17 mouse cellular contexts compared by ENCODE assay signal in genomic region chr9:13932001-13932508, GRCm38 (mm10).
A peak's percentile ranks its signal among the peaks of the same experiment; 100 is the strongest.
DNase-seq lines count a peak whose midpoint lies in the region; ATAC-seq and TF ChIP-seq lines count a peak whose summit lies in the region.
"Had no signal": no experiment of that assay in that cellular context is flagged by ENCODE, and none has a peak within 500 bp of the region (broad histone marks: within the 10 kb centered on the region; RNA-seq: fewer than 3 reads in every experiment).

No protein-coding gene starts in this region.

- no peaks in the 10 kb centered on the region for H3K79me2 ChIP-seq in heart, adult 2 months (replicated peaks; ENCODE audit: control insufficient read depth, insufficient read depth, low read length)

- no peaks in the 10 kb centered on the region for H3K4me1 ChIP-seq in heart, adult 2 months (ENCODE audit: control insufficient read depth, insufficient read depth, low read length)
- peaks cover 4% of the 10 kb centered on the region; the same call in 1 of the 2 replicates for H3K4me1 ChIP-seq in lung, embryonic 16.5 days (replicated peaks; ENCODE audit: control insufficient read depth, insufficient read depth, low read length)
- H3K4me1 ChIP-seq in limb, embryonic 14.5 days (ENCODE audit: control insufficient read depth, insufficient read depth, low read length) = peaks cover 4% of the 10 kb centered on the region; the same call in 1 of the 2 replicates
- H3K4me1 ChIP-seq: heart, embryonic 12.5 days; hindbrain, embryonic 15.5 days; kidney, embryonic 15.5 days had no signal

- WGBS in heart, adult 2 months = 23% methylated on average over 6 of the region's 6 CpGs
- WGBS in lung, embryonic 16.5 days = 4% methylated on average over 6 of the region's 6 CpGs
- WGBS in limb, embryonic 14.5 days = 17% methylated on average over 6 of the region's 6 CpGs

- peak; percentile 65 for ATAC-seq in lung, embryonic 16.5 days (ENCODE audit: low read depth)
- peak; percentile 57 for ATAC-seq in limb, embryonic 14.5 days (ENCODE audit: low FRiP score, low read depth)
- ATAC-seq: Patski had no signal

- H3K4me2 ChIP-seq in lung, embryonic 16.5 days (ENCODE audit: low read depth, low read length) = no peak overlapping the region
- no peak overlapping the region for H3K4me2 ChIP-seq in limb, embryonic 14.5 days (replicated peaks; ENCODE audit: low read depth, low read length, severe bottlenecking)
- H3K4me2 ChIP-seq: heart, embryonic 12.5 days; hindbrain, embryonic 15.5 days; kidney, embryonic 15.5 days; liver, embryonic 13.5 days had no signal

- H3K27ac ChIP-seq in heart, adult 2 months = no peak overlapping the region
- no peak overlapping the region for H3K27ac ChIP-seq in lung, embryonic 16.5 days (ENCODE audit: low read length)
- H3K27ac ChIP-seq in limb, embryonic 14.5 days (replicated peaks; ENCODE audit: low read depth, low read length) = no peak overlapping the region
- H3K27ac ChIP-seq: hindbrain, embryonic 15.5 days; kidney, embryonic 15.5 days; left cerebral cortex, adult 2 months; liver, embryonic 13.5 days had no signal

- intact Hi-C loops in heart, adult 2 months (cut with DNase I) = no loop called here

- no peaks in the 10 kb centered on the region for H3K36me3 ChIP-seq in heart, adult 2 months (ENCODE audit: control insufficient read depth, insufficient read depth, low read length)
- no peaks in the 10 kb centered on the region for H3K36me3 ChIP-seq in lung, embryonic 16.5 days (ENCODE audit: control insufficient read depth, insufficient read depth, low read length)
- H3K36me3 ChIP-seq in limb, embryonic 14.5 days (ENCODE audit: control insufficient read depth, insufficient read depth, low read length) = no peaks in the 10 kb centered on the region
- H3K36me3 ChIP-seq: heart, embryonic 12.5 days; hindbrain, embryonic 15.5 days; kidney, embryonic 15.5 days; liver, embryonic 13.5 days had no signal

- no peak for TF ChIP-seq POLR2A in heart, adult 2 months (IDR thresholded peaks at IDR 0.05; ENCODE audit: insufficient read depth, low read depth, low read length)
- TF ChIP-seq POLR2A in limb, embryonic 14.5 days (IDR thresholded peaks at IDR 0.05; ENCODE audit: borderline replicate concordance, extremely low read depth, insufficient read depth, insufficient read length) = no peak

- TF ChIP-seq EP300 in heart, adult 2 months (IDR thresholded peaks at IDR 0.05; ENCODE audit: insufficient read depth, low read depth, low read length) = no peak

- TF ChIP-seq CTCF in heart, adult 2 months (IDR thresholded peaks at IDR 0.05) = no peak

- H3K9me3 ChIP-seq in lung, embryonic 16.5 days (ENCODE audit: control insufficient read depth, low read length) = no peaks in the 10 kb centered on the region
- no peaks in the 10 kb centered on the region; the same call in 1 of the 2 replicates for H3K9me3 ChIP-seq in limb, embryonic 14.5 days (ENCODE audit: control insufficient read depth, low read length)
- H3K9me3 ChIP-seq: hindbrain, embryonic 15.5 days; kidney, embryonic 15.5 days; liver, embryonic 13.5 days had no signal

- H3K4me3 ChIP-seq in heart, adult 2 months = no peak overlapping the region
- no peak overlapping the region for H3K4me3 ChIP-seq in lung, embryonic 16.5 days (ENCODE audit: low read length)
- no peak overlapping the region for H3K4me3 ChIP-seq in limb, embryonic 14.5 days (replicated peaks; ENCODE audit: low read length)
- H3K4me3 ChIP-seq: heart, embryonic 12.5 days; hindbrain, embryonic 15.5 days; kidney, embryonic 15.5 days; left cerebral cortex, adult 2 months; liver, embryonic 13.5 days had no signal

- no peak overlapping the region for H3K9ac ChIP-seq in heart, adult 2 months (ENCODE audit: low read depth, low read length)
- no peak overlapping the region for H3K9ac ChIP-seq in lung, embryonic 16.5 days (ENCODE audit: low read length)
- no peak overlapping the region for H3K9ac ChIP-seq in limb, embryonic 14.5 days (ENCODE audit: low read depth, low read length, severe bottlenecking)
- H3K9ac ChIP-seq: heart, embryonic 12.5 days; hindbrain, embryonic 15.5 days; kidney, embryonic 15.5 days; liver, embryonic 13.5 days had no signal

- peak; percentile 72 for DNase-seq in heart, adult 11 months
- DNase-seq in heart, adult 2 months = no peak
- no peak for DNase-seq in lung, adult 18-20 months
- peak; percentile 14 for DNase-seq in adipocyte (ENCODE audit: low spot score)
- DNase-seq in limb, embryonic 14.5 days (ENCODE audit: low spot score) = peak; percentile 57
- DNase-seq in yolk sac, embryonic 10.5 days (ENCODE audit: low spot score) = no peak
- DNase-seq in left cerebral cortex, adult 9 months (ENCODE audit: low spot score in 2 of 2) = no peak
- DNase-seq: cerebellum, adult 2 months; gastrocnemius, postnatal 14 days; liver, embryonic 13.5 days; thymus, postnatal 36 days had no signal

- H3K27me3 ChIP-seq in heart, adult 2 months (ENCODE audit: control insufficient read depth, insufficient read depth, low read length) = no peaks in the 10 kb centered on the region
- H3K27me3 ChIP-seq in lung, embryonic 16.5 days (ENCODE audit: control insufficient read depth, insufficient read depth, low read depth, low read length) = no peaks in the 10 kb centered on the region
- H3K27me3 ChIP-seq in limb, embryonic 14.5 days (ENCODE audit: control insufficient read depth, insufficient read depth, low read length) = no peaks in the 10 kb centered on the region
- H3K27me3 ChIP-seq: hindbrain, embryonic 15.5 days; kidney, embryonic 15.5 days; liver, embryonic 13.5 days; Patski had no signal

Comparison
In these comparisons a context has a peak if more than half of its experiments do, and no peak if none do; other contexts are left out.
1. DNase-seq: peak in heart, adult 11 months (single experiment), adipocyte (single experiment) and limb, embryonic 14.5 days (single experiment); none in heart, adult 2 months (0 of 2), lung, adult 18-20 months (0 of 2), yolk sac, embryonic 10.5 days (single experiment) and left cerebral cortex, adult 9 months (0 of 2).